Mouse (Mus musculus): ENCODE measurements around the gene Dazl.

Gene Dazl

DNA sequence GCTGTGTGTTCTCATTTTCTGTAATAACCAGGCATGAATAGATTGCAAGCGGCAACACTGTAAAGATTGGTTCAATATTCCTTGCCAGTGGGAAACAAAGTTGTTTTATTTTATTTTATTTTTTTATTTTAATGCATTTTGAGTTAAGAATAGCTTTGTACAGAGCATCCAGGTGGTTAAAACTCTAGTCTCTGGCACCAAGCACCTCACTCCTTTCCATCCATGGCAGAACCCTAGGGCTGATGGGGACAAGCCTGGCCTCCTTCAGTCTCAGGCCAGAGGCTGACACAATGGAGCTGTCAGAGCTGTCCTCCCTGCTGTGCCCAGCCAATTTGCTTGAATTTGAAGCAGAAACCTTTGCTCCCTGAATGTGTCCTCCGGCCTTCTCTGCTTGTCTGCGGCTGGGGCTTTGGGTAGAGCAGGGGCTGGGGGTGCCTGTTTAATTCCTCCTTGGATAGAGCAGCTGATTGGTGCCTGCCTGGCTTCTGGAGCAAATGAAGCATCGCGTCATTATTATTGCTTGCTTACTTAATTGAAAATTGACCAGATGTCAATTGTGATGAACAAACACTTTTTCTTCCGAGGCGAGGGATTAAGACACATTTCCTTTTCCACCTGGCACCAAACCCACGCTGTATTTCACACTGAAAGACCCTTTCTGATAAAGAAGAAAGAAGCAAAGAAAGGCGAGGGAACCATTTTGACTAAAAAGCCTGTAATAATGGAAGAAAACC is 56.6 kb downstream of the Dazl start:
- Histone ChIP-seq H3K27me3 (ENCODE audit: control insufficient read depth, insufficient read depth, low read length, poor library complexity, severe bottlenecking) (no peaks in the 10 kb centered on the region), H3K36me3 (ENCODE audit: control insufficient read depth, insufficient read depth, low read length, poor library complexity, severe bottlenecking) (no peaks in the 10 kb centered on the region)
- no peak for DNase-seq (ENCODE audit: low read depth, low spot score)

DNA sequence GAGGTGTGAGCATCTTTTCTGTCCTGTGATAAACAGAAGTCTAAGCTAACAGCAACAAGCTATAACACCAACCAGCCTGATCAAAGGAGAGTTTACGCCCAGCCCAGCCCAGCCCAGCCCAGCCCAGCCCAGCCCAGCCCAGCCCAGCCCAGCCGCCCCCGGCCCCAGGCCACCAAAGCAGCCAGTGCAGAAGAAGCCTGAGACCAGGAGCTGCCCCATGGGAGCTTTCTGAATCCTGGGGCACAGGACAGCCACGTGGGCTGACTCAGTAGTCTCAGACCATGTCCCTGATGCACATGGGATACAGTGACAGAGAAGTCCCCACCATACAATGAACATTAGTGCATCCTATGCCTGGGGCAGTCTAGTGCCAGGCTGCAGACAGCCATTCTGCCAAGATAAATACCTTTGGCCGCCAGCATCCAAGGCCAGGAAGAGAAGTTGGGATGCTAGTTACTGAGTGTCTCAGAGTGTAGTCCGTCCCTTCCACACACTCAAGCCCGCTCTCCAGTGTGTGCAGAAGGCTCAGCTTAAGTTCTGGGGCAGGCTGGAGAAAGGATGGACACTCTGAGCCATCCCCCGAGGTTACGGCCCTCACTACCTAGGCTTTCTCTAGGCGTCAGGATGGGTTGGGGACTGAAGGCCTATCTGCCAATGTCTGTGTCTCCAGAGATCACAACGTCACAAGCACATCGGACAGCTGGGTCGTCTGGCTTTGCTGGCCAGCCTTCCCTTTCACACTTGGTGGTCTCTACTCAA is 57.3 kb downstream of the Dazl start:
- Histone ChIP-seq H3K36me3 (ENCODE audit: control insufficient read depth, insufficient read depth, low read length, poor library complexity, severe bottlenecking) (no peaks in the 10 kb centered on the region), H3K27me3 (ENCODE audit: control insufficient read depth, insufficient read depth, low read length, poor library complexity, severe bottlenecking) (no peaks in the 10 kb centered on the region)
- no peak for DNase-seq (ENCODE audit: low read depth, low spot score)

DNA sequence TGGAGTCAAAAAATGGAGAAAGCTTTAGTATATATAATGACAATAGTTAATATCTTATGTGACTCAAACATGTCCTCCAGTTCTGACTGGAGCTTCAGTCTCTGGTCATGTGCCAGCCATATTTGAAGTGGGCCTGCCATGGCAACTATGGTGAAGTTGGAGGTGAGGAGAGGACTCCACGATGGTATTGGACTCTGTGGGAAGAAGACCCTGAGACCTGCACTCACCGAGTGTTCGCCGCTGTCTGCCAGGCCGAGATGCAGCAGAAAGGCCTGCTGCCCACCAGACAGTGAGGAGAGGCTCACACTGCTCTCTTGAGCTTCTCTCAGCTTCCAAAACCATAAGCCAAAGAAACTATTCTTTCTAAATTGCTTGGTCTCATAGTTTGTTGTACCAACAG is 59.5 kb downstream of the Dazl start:
- Histone ChIP-seq H3K27me3 (ENCODE audit: control insufficient read depth, insufficient read depth, low read length, poor library complexity, severe bottlenecking) (no peaks in the 10 kb centered on the region), H3K36me3 (ENCODE audit: control insufficient read depth, insufficient read depth, low read length, poor library complexity, severe bottlenecking) (no peaks in the 10 kb centered on the region)
- no peak for DNase-seq (ENCODE audit: low read depth, low spot score)

DNA sequence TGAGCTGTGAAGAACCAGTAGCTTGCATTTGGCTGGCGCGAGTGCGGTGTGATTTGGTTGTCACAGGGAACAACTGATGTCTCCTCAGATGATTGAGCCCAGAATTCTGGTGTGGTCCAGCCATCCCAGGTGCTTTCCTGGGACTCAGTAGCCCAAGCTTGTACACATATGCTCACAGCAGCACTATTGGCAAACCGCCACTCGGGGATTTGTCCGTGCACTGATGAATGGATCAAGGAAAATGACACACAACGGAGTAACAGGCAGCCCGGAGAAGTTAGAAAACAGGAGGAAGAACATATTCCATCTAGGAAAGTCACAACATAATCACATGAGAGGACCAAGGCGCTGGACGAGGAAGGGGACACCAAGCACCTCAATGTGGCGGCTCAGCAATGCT is 60.6 kb downstream of the Dazl start:
- no peak for DNase-seq (ENCODE audit: low read depth, low spot score)
- Histone ChIP-seq H3K36me3 (ENCODE audit: control insufficient read depth, insufficient read depth, low read length, poor library complexity, severe bottlenecking) (no peaks in the 10 kb centered on the region), H3K27me3 (ENCODE audit: control insufficient read depth, insufficient read depth, low read length, poor library complexity, severe bottlenecking) (no peaks in the 10 kb centered on the region)

DNA sequence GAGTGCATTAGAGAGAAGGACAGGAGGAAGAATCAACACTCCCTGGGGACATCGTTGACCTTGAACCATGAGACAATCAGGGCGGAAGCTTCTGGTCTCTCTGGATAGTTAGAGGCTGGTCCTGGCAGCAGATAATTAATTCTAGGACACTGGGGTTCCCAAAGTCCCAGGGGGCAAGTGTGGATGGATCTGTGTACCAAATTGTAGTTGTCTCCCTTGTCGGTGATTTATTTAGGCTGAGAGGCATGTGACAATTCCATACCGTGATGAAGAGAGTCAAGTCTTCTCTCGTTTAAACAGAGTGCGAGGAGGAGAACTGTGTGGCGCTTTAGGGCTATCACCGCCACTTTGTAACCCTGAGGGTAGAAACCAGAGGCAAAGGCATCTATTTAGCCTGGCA is 62.2 kb downstream of the Dazl start:
- Histone ChIP-seq H3K27me3 (ENCODE audit: control insufficient read depth, insufficient read depth, low read length, poor library complexity, severe bottlenecking) (no peaks in the 10 kb centered on the region), H3K36me3 (ENCODE audit: control insufficient read depth, insufficient read depth, low read length, poor library complexity, severe bottlenecking) (no peaks in the 10 kb centered on the region)
- no peak for DNase-seq (ENCODE audit: low read depth, low spot score)

DNA sequence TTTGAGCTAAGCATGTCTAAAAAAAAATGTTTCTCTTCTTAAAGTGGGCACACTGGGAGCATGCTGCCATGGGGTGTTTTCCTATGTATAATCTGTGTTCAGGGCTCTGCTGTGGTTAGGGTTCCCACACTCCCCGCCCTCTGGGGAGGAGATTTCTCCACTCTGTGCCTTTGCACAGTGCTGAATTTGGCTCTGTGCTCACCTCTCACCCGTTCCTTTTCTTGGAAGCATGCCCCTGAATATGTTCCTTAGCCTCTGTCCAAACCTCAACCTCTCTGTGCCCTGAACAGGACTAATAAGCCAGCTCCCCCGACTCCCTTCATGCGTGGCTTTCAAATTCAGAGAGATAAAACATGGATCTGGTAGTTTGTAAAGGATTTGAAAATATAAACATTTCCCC is 63.9 kb downstream of the Dazl start:
- H3K36me3 ChIP-seq (ENCODE audit: control insufficient read depth, insufficient read depth, low read length, poor library complexity, severe bottlenecking): no peaks in the 10 kb centered on the region
- no peak for DNase-seq (ENCODE audit: low read depth, low spot score)
- H3K27me3 ChIP-seq (ENCODE audit: control insufficient read depth, insufficient read depth, low read length, poor library complexity, severe bottlenecking): no peaks in the 10 kb centered on the region

Data from splenic B cell, adult 2 months (primary cell).